Mouse (Mus musculus): ENCODE results near the gene Gpx7. TPM values are rescaled to one million over a fixed set of nuclear protein-coding genes. Genes with fewer than 3 reads are reported as not detected.

The Gpx7 gene
- polyA plus RNA-seq, 1 experiment from 2014 or later: 0.22 TPM

Other genes with a start within 250 kb of the Gpx7 start
- not detected in 3 replicates for gene Echdc2, start 241.5 kb downstream of the Gpx7 start, polyA plus RNA-seq (2018)
- not detected in 3 replicates for gene Zyg11a, start 188.9 kb downstream of the Gpx7 start, polyA plus RNA-seq (2018)
- gene Zyg11b, start 105.9 kb downstream of the Gpx7 start, polyA plus RNA-seq (2018): 12.8 to 14.9 TPM (median 13.4 TPM) in 3 replicates
- 5.8 to 26.5 TPM (median 11.3 TPM) in 3 replicates for gene Coa7, start 78.8 kb downstream of the Gpx7 start, polyA plus RNA-seq (2018)
- gene Shisal2a, start 23.6 kb downstream of the Gpx7 start, polyA plus RNA-seq (2018): not detected in 3 replicates
- gene Tut4, start 52.5 kb upstream of the Gpx7 start, polyA plus RNA-seq (2018): 27.1 to 50.0 TPM (median 31.4 TPM) in 3 replicates
- 38.8 to 42.1 TPM (median 40.2 TPM) in 3 replicates for gene Prpf38a, start 172.4 kb upstream of the Gpx7 start, polyA plus RNA-seq (2018)
- 0.28 to 5.4 TPM (median 0.93 TPM) in 3 replicates for gene Orc1, start 172.5 kb upstream of the Gpx7 start, polyA plus RNA-seq (2018)
- 38.2 to 64.5 TPM (median 46.3 TPM) in 3 replicates for gene Cc2d1b, start 213.0 kb upstream of the Gpx7 start, polyA plus RNA-seq (2018)

All from macrophage (primary cell).